Mouse (Mus musculus) E14TG2a.4 (cell line): ENCODE results near the gene Jhy.

Experiments
- H3K27me3 ChIP-seq: 2 replicates; pipeline ENCODE4 v1.6.1; 2014; ENCODE audit warnings: low read length, control low read depth; ENCODE audit not compliant: insufficient read depth
- H3K36me3 ChIP-seq: 2 replicates; pipeline ENCODE4 v1.6.1; 2014; ENCODE audit warnings: low read length, control low read depth; ENCODE audit not compliant: insufficient read depth
- H3K4me1 ChIP-seq: replicated peaks from 2 replicates; pipeline ENCODE4 v1.6.1; 2014; ENCODE audit warnings: low read depth, low read length, control low read depth
- H3K4me3 ChIP-seq: replicated peaks from 2 replicates; pipeline ENCODE4 v1.5.1; 2014; ENCODE audit warnings: mild to moderate bottlenecking, low read length
- H3K9me3 ChIP-seq: 2 replicates; pipeline ENCODE4 v1.6.1; 2014; ENCODE audit warnings: low read length, control low read depth
- CTCF ChIP-seq: conservative IDR thresholded peaks from 2 replicates; pipeline ENCODE4 v1.5.1; 2014; ENCODE audit warnings: low read length
- NANOG ChIP-seq: IDR thresholded peaks from 2 replicates; pipeline ENCODE4 v1.6.1; 2014; ENCODE audit warnings: borderline replicate concordance, low read length, mixed read lengths
- POU5F1 ChIP-seq: IDR thresholded peaks from 2 replicates; pipeline ENCODE4 v1.6.1; 2014; ENCODE audit warnings: low read length, borderline replicate concordance

The Jhy gene

GRCm38 (mm10) chr9:40851515-40851914, 112.4 kb downstream of the Jhy start:
- no peak for TF ChIP-seq POU5F1
- TF ChIP-seq NANOG: no peak
- TF ChIP-seq CTCF: no peak
- Histone ChIP-seq H3K4me3 (no peak overlapping the region), H3K4me1 (no peaks in the 10 kb centered on the region), H3K27me3 (peaks cover 13% of the 10 kb centered on the region), H3K9me3 (no peaks in the 10 kb centered on the region), H3K36me3 (no peaks in the 10 kb centered on the region)
